Mouse (Mus musculus): ENCODE results near the gene Prkn.

GRCm38 (mm10) chr17:11585491-11585890 is 745.3 kb downstream of the Prkn start:
- TF ChIP-seq CTCF (IDR thresholded peaks at IDR 0.05) (no peak), EP300 (IDR thresholded peaks at IDR 0.05) (no peak)

Data from lung, postnatal 0 days (tissue).